Mouse (Mus musculus): ENCODE results near the gene Gm21258. TPM values are rescaled to one million over a fixed set of nuclear protein-coding genes. Genes with fewer than 3 reads are reported as not detected.

Gene Gm21258
- not detected in 2 replicates for polyA plus RNA-seq (2012; rRNA removed; ENCODE audit: low replicate concordance)

GRCm38 (mm10) chrY:52779740-52780139 lies at the start of gene Gm21258:
Gm21258 (plus strand) TSS chrY:52780040.

